Mouse (Mus musculus) intestine, embryonic 14.5 days (tissue): ENCODE data around the gene Spef2. TPM values are rescaled to one million over a fixed set of nuclear protein-coding genes. Genes with fewer than 3 reads are reported as not detected.
"Not testable (repeated sequence)": the region's sequence is repeated elsewhere in the genome, so short reads cannot be mapped to it uniquely, and the experiment has no call there.

ENCODE experiments used
- ATAC-seq: fragments of 200-750 bp; cut with Nextera tagmentation; replicated peaks from 2 replicates; pipeline ENCODE4 v1.8.0; 2017; ENCODE audit warnings: low read depth, moderate number of reproducible peaks, moderate TSS enrichment, moderate library complexity; ENCODE audit not compliant: low FRiP score, low TSS enrichment
- DNase-seq: peaks from one replicate; pipeline ENCODE4 v3.0.0-alpha.2; 2018; ENCODE audit warnings: low spot score
- H3K27ac ChIP-seq: fragments of 300-500 bp; sonication (generic); 2 replicates; pipeline ENCODE4 v1.5.1; 2014; ENCODE audit warnings: low read depth, mild to moderate bottlenecking, control low read depth
- H3K27me3 ChIP-seq: fragments of 300-500 bp; sonication (generic); replicated peaks from 2 replicates; pipeline ENCODE4 v1.6.1; 2014; ENCODE audit warnings: low read length, control low read depth; ENCODE audit not compliant: control insufficient read depth, insufficient read depth
- H3K36me3 ChIP-seq: fragments of 300-500 bp; sonication (generic); 2 replicates; pipeline ENCODE4 v1.6.1; 2014; ENCODE audit warnings: low read length, control low read depth; ENCODE audit not compliant: control insufficient read depth, insufficient read depth
- H3K4me1 ChIP-seq: fragments of 300-500 bp; sonication (generic); replicated peaks from 2 replicates; pipeline ENCODE4 v1.6.1; 2014; ENCODE audit warnings: low read length, control low read depth, mixed read lengths; ENCODE audit not compliant: control insufficient read depth, insufficient read depth
- H3K4me2 ChIP-seq: fragments of 300-500 bp; sonication (generic); 2 replicates; pipeline ENCODE4 v1.6.1; 2014; ENCODE audit warnings: low read length
- H3K4me3 ChIP-seq: fragments of 300-500 bp; sonication (generic); 2 replicates; pipeline ENCODE4 v1.5.1; 2014; ENCODE audit warnings: low read depth, low read length, control low read depth, mixed read lengths
- H3K9ac ChIP-seq: fragments of 300-500 bp; sonication (generic); 2 replicates; pipeline ENCODE4 v1.6.1; 2014; ENCODE audit warnings: mild to moderate bottlenecking, low read length
- H3K9me3 ChIP-seq: fragments of 300-500 bp; sonication (generic); 2 replicates; pipeline ENCODE4 v1.6.1; 2016; ENCODE audit warnings: low read length, control low read depth; ENCODE audit not compliant: control insufficient read depth
- WGBS: fragments of 180-500 bp; shearing (Covaris S2); extraction: QIAGEN DNeasy Blood & Tissue Kit; methylation state at CpG from one replicate; pipeline ENCODE4 v1.1.7; 2014; 5-methylcytosine and 5-hydroxymethylcytosine counted together
- polyA plus RNA-seq: library from polyadenylated mRNA; unstranded; fragments of >200 nt; fragmentation: Nextera tagmentation; extraction: Ambion mirVana; gene quantifications from 2 replicates; pipeline ENCODE4 v1.2.1, GENCODE M21; 2014

Gene Spef2
- polyA plus RNA-seq, 1 experiment from 2014 or later, result 0.49 TPM

DNA sequence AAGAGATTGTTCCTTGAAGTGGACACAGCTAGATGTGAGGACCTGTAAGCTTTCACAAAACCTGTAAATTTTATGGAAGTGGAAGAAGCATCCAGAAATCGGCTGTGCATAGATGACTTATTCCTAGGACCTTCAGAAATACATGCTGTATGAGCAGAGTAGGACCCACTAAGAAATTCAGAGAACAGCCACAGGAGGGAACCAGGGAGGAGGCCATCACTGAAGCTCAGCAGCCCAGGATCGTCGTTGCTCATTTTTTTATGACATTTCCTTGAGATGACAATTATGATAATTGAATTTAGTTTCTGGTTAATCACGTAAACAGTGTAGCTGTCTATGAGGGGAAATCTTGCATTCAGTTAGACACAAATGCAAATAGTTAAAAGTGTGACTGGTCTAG is 171.4 kb downstream of the Spef2 start:
- no peaks in the 10 kb centered on the region for H3K27me3 ChIP-seq
- no peaks in the 10 kb centered on the region for H3K4me1 ChIP-seq
- H3K27ac ChIP-seq, result no peak overlapping the region
- H3K9me3 ChIP-seq, result no peaks in the 10 kb centered on the region
- DNase-seq, result no peak
- ATAC-seq, result no peak
- H3K4me2 ChIP-seq, result no peak overlapping the region
- 82% methylated on average over 4 of the region's 4 CpGs for WGBS
- no peak overlapping the region for H3K4me3 ChIP-seq
- no peaks in the 10 kb centered on the region for H3K36me3 ChIP-seq
- H3K9ac ChIP-seq, result no peak overlapping the region

DNA sequence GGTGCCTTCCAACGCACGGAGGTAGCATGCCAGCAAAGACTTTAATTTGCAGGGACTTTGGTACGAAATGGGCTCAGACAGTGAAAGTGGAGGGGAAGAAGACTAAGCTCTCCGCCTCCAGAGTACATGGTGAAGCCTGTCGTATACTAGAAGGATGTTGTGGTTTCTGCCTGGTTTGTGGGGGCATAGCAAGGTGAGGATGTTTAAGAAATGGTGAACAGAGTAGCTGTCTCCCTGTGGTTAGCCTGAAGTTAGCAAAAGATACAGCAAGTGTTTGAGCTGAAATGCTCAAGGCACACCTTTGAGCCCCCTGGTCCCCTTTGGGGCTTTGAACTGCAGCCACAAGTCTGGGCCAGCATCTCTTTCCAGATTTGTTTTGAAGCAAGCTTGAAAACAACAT is 173.9 kb downstream of the Spef2 start:
- Histone ChIP-seq H3K4me2 (no peak overlapping the region), H3K4me1 (no peaks in the 10 kb centered on the region), H3K4me3 (no peak overlapping the region), H3K27ac (no peak overlapping the region), H3K36me3 (no peaks in the 10 kb centered on the region), H3K27me3 (no peaks in the 10 kb centered on the region), H3K9me3 (no peaks in the 10 kb centered on the region), H3K9ac (no peak overlapping the region)
- WGBS, result 81% methylated on average over 5 of the region's 5 CpGs
- DNase-seq (no peak), ATAC-seq (no peak)

DNA sequence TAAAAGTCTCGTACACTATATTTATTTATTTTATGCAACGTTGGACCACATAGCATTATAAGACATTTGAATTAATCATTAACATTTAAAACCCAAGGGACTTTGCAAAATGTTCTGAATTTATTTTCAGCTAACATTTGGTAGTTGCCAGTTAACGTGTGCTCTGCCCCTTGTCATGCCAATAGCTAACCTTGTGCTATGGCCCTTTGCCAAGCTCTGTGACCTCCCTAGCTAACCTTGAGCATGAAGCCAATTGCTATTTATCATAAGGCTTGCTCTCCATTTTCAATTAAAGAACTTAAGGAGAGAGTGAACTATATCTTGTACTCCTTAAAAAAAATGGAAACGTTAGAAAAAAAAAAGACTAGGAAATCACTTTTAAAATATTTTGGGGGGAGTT is 175.3 kb downstream of the Spef2 start:
- no peaks in the 10 kb centered on the region for H3K4me1 ChIP-seq
- H3K27me3 ChIP-seq, result no peaks in the 10 kb centered on the region
- no peak overlapping the region for H3K4me2 ChIP-seq
- ATAC-seq (no peak), DNase-seq (no peak)
- no peak overlapping the region for H3K4me3 ChIP-seq
- H3K9me3 ChIP-seq, result no peaks in the 10 kb centered on the region
- H3K9ac ChIP-seq, result no peak overlapping the region
- WGBS, result 73% methylated on average over 4 of the region's 4 CpGs
- H3K36me3 ChIP-seq, result no peaks in the 10 kb centered on the region
- no peak overlapping the region for H3K27ac ChIP-seq

DNA sequence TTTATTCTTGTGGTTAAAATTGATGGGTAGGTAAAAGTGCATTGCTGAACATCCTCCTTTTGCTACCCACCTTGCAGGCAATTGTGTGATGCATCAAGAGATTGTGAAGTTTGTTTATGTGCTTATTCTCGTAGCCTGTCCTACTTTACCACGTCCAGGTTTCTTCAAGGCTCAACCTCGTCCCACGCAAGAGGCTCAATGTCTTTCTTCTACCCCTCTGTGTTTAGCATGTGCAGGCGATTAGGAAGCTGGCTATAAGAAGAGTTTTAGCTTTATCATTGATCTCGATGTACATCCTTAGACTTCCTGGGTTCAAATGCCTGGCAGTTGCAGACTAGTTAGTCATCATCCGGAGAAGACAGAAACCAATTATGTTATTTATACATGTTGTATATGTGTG is 176.0 kb downstream of the Spef2 start:
- no peak overlapping the region for H3K27ac ChIP-seq
- 86% methylated on average over 7 of the region's 7 CpGs for WGBS
- no peak for ATAC-seq
- no peaks in the 10 kb centered on the region for H3K4me1 ChIP-seq
- H3K27me3 ChIP-seq, result no peaks in the 10 kb centered on the region
- H3K9me3 ChIP-seq, result no peaks in the 10 kb centered on the region
- no peak overlapping the region for H3K9ac ChIP-seq
- H3K36me3 ChIP-seq, result no peaks in the 10 kb centered on the region
- H3K4me3 ChIP-seq, result no peak overlapping the region
- H3K4me2 ChIP-seq, result no peak overlapping the region
- DNase-seq, result no peak

DNA sequence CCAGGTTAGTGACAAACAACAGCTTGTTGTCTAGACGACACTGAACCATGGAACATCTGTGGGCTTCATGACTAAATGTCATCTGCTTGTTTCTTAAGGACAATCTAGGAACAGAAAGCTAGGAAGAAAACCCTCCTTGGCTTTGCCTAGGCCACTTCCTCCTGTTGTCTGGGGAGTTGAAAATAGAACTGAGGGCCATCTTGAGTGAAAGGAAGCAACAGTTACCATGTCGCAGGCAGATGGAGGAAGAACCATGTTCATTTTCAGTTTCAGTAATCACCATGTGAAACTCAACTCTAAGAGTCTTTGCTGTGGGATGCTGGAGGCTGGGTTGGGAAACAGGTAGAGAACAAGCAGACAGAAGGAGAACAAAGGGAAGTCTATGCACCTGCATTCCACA is 176.8 kb downstream of the Spef2 start:
- H3K9ac ChIP-seq, result no peak overlapping the region
- H3K27ac ChIP-seq, result no peak overlapping the region
- H3K36me3 ChIP-seq, result no peaks in the 10 kb centered on the region
- H3K4me2 ChIP-seq, result no peak overlapping the region
- H3K4me3 ChIP-seq, result no peak overlapping the region
- 89% methylated on average over 2 of the region's 2 CpGs for WGBS
- H3K9me3 ChIP-seq, result no peaks in the 10 kb centered on the region
- ATAC-seq, result no peak
- H3K4me1 ChIP-seq, result no peaks in the 10 kb centered on the region
- DNase-seq, result no peak
- no peaks in the 10 kb centered on the region for H3K27me3 ChIP-seq

DNA sequence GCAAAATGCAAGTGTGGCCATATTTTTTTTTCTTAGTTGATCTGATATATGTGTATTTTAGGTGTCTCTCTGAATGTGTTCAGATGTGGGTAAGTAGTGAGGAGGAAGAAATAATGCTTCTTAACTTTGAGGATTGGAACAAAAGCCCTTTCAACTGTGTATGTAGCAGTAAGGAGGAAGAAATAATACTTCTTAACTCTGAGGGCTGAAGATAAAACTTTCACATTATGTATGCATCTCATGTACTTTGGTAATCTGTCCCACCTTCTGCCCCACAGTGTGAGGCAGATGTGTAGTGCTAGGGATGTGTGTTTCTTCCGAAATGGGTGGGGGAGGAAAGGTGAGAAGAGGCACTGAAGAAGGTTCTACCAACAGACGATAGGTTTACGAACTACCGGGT is 181.4 kb downstream of the Spef2 start:
- WGBS, result 86% methylated on average over 4 of the region's 4 CpGs
- Histone ChIP-seq H3K9ac (no peak overlapping the region), H3K4me2 (no peak overlapping the region), H3K4me1 (no peaks in the 10 kb centered on the region), H3K9me3 (no peaks in the 10 kb centered on the region), H3K27me3 (no peaks in the 10 kb centered on the region), H3K36me3 (no peaks in the 10 kb centered on the region), H3K4me3 (no peak overlapping the region), H3K27ac (no peak overlapping the region)
- ATAC-seq (no peak), DNase-seq (no peak)

DNA sequence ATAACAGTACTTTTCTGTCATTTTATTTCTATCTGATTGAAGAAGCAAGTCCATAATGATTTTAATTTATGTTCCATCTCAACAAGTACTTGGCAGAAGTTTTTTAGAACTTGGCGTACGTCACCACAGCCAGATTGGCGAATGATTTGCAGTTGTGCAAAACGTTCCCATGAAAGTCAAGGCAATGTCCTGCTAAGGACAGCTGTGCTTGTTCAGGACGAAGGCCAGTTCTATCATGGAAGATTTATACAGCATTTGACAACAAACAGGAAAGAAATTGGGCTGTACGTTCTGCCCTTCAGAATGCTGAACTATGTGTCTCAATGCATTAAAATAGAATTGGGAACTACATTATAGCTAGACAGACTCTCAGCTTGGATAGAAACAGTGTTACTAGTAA is 183.3 kb downstream of the Spef2 start:
- Histone ChIP-seq H3K36me3 (no peaks in the 10 kb centered on the region), H3K27me3 (no peaks in the 10 kb centered on the region), H3K9me3 (no peaks in the 10 kb centered on the region), H3K4me3 (no peak overlapping the region), H3K27ac (no peak overlapping the region), H3K4me1 (no peaks in the 10 kb centered on the region), H3K4me2 (no peak overlapping the region), H3K9ac (no peak overlapping the region)
- ATAC-seq (no peak), DNase-seq (no peak)
- WGBS, result 59% methylated on average over 6 of the region's 6 CpGs

DNA sequence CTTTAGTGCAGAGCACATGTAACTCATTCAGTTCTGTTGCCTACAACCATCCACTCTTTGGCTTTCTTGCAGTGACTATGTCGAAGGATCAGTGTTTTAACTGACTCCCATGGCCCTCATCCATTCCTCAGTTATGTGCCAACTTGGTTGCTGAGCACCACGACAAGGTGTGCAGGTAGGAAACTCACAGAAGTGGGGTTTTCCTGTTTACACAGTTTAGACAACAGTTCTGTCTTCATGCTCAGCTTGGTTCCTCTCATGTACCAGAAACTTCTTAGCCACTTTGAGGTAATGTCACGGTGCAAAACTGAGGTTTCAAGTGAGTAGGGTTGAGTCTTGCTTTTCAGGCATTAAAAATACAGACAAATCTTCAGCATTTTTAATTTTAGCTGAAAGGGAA is 184.5 kb downstream of the Spef2 start:
- ATAC-seq (no peak), DNase-seq (no peak)
- Histone ChIP-seq H3K4me2 (no peak overlapping the region), H3K36me3 (no peaks in the 10 kb centered on the region), H3K9ac (no peak overlapping the region), H3K27ac (no peak overlapping the region), H3K27me3 (no peaks in the 10 kb centered on the region), H3K4me3 (no peak overlapping the region), H3K4me1 (no peaks in the 10 kb centered on the region), H3K9me3 (no peaks in the 10 kb centered on the region)
- 77% methylated on average over 3 of the region's 3 CpGs for WGBS

DNA sequence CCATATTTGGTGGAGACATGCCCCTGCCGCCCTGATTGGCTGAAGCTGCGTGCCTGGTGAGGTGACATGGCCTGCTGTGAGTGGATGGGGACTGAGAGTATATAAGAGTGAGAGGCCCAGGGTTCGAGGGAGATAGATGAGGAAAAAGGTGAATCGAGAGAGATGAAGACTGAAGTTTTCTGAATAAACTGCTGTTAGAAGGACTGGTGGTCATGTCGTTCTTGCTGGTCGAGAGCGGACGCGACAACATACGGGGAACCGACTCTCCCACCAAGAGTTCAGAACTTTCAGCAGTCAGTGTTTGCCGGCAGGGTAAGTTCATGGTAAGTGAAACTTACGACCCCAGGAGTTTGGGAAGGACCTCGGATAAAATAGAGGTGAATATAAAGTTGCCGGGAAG is 191.4 kb downstream of the Spef2 start:
- not testable (repeated sequence) for DNase-seq, H3K36me3 ChIP-seq, H3K9me3 ChIP-seq, H3K9ac ChIP-seq, H3K4me1 ChIP-seq, H3K27ac ChIP-seq, H3K27me3 ChIP-seq, ATAC-seq, H3K4me3 ChIP-seq, H3K4me2 ChIP-seq
- WGBS, result 91% methylated on average over 13 of the region's 15 CpGs
